Mouse (Mus musculus) cerebellum, adult (tissue): ENCODE data around the gene Cenpf.

Experiments
- ATAC-seq: cut with Nextera tagmentation; 2 replicates; pipeline ENCODE4 v1.9.2; 2017; ENCODE audit warnings: mild to moderate bottlenecking, moderate library complexity, mixed read lengths; ENCODE audit not compliant: insufficient number of reproducible peaks, low FRiP score, low TSS enrichment

Gene Cenpf

DNA sequence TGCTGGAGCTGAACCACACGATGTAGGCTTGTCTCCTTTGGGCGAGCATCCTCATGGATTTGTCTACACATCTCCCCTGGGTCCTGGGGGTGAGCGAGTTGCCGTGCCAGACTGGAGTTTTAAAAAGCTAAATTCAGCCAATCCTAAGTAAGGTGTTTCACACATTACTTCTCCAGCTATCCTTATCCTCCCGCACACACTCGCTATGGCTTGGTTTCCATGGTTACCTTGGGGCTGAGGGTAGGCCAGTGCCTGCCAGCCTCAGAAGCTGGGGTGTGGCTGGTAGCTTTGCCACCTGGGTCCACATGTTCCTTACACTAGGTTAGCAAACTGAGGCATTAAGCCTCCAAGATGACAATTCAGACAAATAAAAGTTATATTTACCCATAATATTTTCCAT is 48.3 kb downstream of the Cenpf start:
- ATAC-seq, result no peak

DNA sequence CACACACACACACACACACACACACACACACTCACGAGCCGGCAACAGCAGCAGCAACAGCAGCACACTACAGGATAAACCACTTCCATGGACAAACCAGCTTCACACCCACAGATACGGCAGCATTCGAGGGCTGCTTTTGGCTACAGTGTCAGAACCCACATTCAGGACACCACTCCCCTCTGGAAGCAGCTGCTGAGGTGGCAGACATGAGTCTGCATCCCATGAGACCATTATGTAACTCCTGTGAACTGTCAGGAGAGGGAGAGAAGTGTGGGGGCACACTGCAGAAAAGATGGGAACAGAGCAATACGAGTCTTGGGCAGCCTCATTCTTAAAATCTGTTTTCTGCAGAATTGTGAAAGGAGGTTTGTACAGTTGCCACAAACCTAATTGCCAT is 54.1 kb downstream of the Cenpf start:
- no peak for ATAC-seq

DNA sequence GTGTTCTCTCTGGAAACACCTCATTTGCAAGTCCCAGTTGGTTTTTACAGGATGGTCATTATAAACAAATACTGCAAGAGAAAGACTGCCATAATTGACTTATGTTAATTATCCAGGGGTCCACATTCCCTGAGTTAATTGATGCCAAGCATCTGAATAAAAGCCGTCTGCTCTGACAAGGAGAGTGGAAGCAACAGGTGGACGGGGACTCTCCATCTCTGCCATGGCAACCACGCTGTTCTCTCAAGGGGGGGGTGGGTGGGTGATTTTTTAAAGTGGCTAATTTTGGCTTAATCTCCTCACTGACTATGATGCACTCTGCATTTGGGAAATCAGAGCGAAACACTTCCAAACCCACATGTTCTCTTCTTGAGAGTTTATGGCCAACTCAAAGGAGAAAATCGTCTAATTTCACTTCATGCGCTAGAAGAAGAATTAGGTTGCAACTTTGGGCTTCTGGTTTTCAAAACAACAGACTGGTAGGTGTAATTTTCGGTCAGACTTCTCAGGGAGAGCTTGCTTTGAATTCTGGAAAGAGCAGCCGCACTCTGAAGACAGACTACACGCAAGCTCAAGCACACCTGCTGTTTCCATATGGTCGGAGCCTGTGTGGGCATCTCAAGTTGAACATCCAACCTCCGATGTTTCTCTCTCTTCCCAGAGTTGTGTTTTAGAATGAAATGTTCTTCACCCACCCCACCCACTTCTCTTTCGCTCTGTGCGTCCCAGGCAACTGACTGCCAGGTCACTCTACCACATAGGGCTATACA is 55.8 kb downstream of the Cenpf start:
- ATAC-seq, result no peak

GRCm38 (mm10) chr1:189630026-189630425 is 57.9 kb downstream of the Cenpf start:
- no peak for ATAC-seq

GRCm38 (mm10) chr1:189627976-189628768 is 59.7 kb downstream of the Cenpf start:
- no peak for ATAC-seq

DNA sequence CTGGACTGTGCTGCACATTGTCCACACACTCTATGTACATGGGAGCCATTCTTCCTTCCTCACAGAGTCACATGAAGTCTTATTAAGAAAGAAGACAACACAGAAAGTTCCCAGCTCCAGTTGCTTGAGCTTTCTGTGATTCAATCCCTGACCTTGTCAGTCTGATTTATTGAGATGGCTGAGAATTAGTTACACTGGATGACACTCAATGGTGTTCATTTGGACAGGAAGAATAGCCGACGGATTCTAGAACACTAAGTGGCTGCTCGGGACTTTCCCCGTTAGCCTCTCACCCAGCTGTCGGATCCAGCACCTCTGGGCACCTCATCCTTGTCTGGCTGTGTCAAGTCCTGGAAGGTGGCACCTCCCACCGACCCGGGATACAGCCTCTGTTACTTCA is 63.1 kb downstream of the Cenpf start:
- ATAC-seq, result no peak

DNA sequence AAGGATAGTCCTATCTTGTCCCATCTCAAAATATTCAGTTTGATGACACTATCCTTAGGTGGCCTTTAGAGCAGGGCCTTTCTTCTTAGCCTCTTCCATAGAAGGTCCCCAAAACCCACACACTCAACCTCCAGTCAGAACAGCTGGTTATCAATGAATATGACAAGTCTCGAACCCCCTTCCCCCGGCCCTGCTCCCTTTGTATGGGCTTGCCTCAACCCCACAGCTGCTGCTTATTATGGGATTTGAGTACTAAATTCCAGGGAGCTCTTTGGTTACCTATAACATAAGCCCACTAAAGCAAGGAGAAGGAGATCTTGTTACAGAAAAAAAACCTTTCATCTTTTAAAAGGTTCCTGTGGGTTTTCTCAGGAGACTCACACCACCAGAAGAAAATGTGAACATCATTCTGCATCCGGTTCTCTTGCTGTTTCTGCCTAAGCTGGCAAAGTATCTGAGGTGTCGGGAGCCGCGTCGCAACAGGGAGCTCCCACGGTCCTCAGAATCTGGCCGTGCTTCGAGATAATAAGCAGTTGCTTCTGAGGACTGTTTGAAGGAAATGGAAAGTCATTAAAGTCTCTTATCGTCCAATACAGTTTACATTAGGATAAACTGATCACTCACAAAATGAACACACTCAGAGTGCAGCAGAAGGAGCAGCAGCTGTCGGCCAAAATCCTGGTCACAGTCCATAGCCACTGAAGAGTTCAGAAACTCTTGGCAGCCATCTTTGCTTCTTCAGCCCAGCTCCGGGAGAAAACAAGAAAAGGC is 68.7 kb downstream of the Cenpf start:
- no peak for ATAC-seq

GRCm38 (mm10) chr1:189617381-189617780 is 70.5 kb downstream of the Cenpf start:
- no peak for ATAC-seq

DNA sequence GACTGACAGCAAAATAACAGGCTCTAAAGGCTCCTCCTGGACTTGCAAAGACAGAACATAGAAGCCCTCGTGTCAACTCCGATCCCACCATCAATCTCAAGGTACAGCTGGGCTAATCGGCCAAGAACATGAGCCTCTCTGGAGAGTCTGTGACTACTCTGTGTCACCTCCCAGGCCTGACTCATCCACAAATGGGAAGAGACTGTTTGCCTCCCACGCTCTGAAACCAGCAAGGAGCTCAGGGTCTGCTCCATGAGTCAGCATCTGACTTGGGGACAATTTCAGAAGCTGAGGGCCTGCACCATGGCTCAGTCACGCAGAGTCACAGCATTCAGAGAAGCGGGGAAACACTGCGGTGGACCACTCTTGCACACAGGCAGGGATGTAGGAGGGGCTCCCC is 72.6 kb downstream of the Cenpf start:
- ATAC-seq, result no peak

GRCm38 (mm10) chr1:189613076-189613475 is 74.8 kb downstream of the Cenpf start:
- no peak for ATAC-seq

DNA sequence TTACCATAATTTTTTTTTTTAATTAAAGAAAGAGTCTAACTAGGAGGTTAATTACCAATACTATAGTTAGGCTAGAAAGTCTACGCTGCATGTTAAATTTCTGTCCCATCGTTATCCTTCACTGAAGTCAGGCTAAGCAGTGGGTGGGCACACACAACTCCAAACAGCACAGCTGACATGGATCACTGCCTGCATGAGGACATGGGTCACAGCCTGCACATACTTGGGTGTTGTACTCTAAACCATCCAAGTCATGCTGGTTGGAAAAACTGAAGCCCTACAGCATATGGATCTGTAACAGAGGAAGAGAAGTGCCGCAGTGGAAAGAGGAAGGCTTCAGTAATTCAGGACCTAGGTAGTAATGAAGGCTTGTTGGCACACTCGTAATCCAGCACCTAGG is 76.1 kb downstream of the Cenpf start:
- ATAC-seq, result no peak

DNA sequence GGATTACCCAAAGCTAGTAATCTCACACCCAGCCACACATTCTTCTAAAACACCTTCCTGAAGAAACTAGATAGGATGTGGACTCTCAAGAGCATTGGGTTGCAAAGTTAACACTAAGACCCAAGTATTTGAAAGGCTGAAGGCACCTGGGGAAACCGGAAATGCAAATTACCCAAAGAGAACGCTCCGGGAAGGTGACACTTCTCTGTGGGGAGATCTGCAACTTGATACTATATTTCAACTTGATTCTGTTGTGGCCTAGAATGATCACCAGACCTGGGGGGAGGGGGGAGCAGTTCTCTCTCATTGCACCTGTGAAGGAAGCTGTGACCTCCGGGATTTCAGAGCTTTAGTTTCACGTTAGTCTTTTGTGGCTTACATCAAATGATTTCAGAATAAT is 79.2 kb downstream of the Cenpf start:
- ATAC-seq, result no peak

DNA sequence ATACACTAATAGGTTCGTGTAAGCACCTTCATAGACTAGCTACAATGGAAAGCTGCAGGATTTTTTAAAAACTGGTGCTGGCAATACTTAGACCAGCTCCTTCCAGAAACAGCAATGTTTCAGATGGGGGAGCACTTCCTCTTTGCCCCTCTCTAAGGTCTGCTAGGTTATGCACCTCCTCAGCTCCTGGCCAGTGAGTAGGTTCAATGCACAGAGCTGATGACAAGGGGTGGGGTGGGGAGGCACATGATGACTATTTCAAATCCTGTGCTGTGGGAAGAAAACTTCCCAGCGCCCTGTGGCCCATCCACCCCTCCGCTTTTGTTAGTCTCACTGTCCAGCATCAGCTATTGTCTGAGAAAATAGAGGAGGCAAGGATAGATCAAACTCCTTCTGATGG is 79.8 kb downstream of the Cenpf start:
- ATAC-seq, result no peak

DNA sequence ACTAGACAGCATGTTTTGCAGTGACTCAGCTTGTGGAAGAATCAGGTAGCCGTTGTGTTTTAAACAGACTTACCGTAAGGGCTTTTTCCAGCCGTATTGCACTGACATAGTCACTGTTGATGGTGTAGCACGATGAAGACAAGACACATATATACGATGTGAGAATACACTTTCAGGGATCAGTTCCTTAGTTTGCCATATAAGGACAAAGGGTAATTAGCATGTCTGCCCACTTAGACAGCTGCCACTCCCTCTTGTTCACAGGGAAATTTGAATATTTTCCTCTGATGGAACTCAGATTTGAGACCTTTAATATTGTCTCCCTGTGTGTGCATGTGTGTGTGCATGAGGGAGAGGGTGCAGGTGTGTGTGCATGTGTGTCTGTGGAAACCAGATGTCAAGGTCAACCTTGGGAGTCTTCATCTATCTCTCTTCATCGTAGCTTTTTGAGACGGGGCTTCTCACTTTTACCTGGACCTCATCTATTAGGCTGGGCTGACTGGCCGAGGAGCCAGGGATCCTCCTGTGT is 82.2 kb downstream of the Cenpf start:
- no peak for ATAC-seq

DNA sequence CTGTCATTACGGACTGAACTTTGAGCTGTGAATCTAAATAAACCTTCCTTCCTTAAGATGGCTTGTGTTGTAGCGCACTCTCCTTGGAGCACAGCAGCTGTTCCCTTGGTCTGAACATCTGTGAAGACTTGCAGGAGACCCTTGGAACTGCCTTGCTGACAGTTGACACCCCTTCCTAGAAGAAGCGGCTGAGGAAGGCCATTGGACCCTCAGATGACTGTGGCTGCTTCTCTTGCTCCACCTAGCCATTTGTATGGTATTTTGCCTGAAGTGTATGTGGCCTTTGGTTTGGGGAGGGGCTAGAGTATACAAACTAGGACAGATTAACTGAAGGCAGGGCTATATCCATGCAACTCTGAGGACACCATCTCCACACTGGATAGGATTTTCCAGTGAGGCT is 90.8 kb downstream of the Cenpf start:
- no peak for ATAC-seq
